Mouse (Mus musculus) bone marrow, adult 2 months (tissue): ENCODE measurements at regions not wholly inside any gene's neighbourhood (a gene's known extent, or its start where the extent isn't known, plus 50 kb on each side); places are given as distances from the start of the nearest gene placed in this dataset.

Source experiments
- CTCF ChIP-seq: fragments of 200-500 bp; IDR thresholded peaks from 2 replicates; pipeline ENCODE4 v1.5.1; 2011; ENCODE audit warnings: low read length, control low read depth; ENCODE audit not compliant: control insufficient read depth, insufficient read depth
- POLR2A ChIP-seq: fragments of 200-500 bp; IDR thresholded peaks from 2 replicates; pipeline ENCODE4 v1.6.1; 2011; ENCODE audit warnings: low read depth, mild to moderate bottlenecking, control low read depth, low read length, borderline replicate concordance; ENCODE audit not compliant: control insufficient read depth

- TF ChIP-seq CTCF (no peak), POLR2A (no peak)
Observed at GRCm38 (mm10) chr4:75845021-75845420, 566.9 kb upstream of the Dmac1 start.
